Mouse (Mus musculus) limb, embryonic 13.5 days (tissue): ENCODE measurements around the gene Stam. TPM values are rescaled to one million over a fixed set of nuclear protein-coding genes. Genes with fewer than 3 reads are reported as not detected.

Source experiments
- ATAC-seq: fragments of 200-750 bp; cut with Nextera tagmentation; 2 replicates; pipeline ENCODE4 v1.8.0; 2017; ENCODE audit warnings: low read depth, moderate number of reproducible peaks, moderate TSS enrichment; ENCODE audit not compliant: low FRiP score
- H3K27ac ChIP-seq: fragments of 300-500 bp; sonication (generic); 2 replicates; pipeline ENCODE4 v1.5.1; 2015; ENCODE audit warnings: inconsistent platforms, mild to moderate bottlenecking, moderate library complexity
- H3K27me3 ChIP-seq: fragments of 300-500 bp; sonication (generic); 2 replicates; pipeline ENCODE4 v1.6.1; 2015; ENCODE audit warnings: mild to moderate bottlenecking, inconsistent platforms
- H3K36me3 ChIP-seq: fragments of 300-500 bp; sonication (generic); 2 replicates; pipeline ENCODE4 v1.6.1; 2015; ENCODE audit warnings: inconsistent platforms, mild to moderate bottlenecking, moderate library complexity
- H3K4me1 ChIP-seq: fragments of 300-500 bp; sonication (generic); 2 replicates; pipeline ENCODE4 v1.6.1; 2015; ENCODE audit warnings: inconsistent platforms
- H3K4me2 ChIP-seq: fragments of 300-500 bp; sonication (generic); replicated peaks from 2 replicates; pipeline ENCODE4 v1.6.1; 2015; ENCODE audit warnings: inconsistent platforms, mild to moderate bottlenecking, moderate library complexity
- H3K4me3 ChIP-seq: fragments of 300-500 bp; sonication (generic); 2 replicates; pipeline ENCODE4 v1.5.1; 2015; ENCODE audit warnings: moderate library complexity, mild to moderate bottlenecking, inconsistent platforms
- H3K9ac ChIP-seq: fragments of 300-500 bp; sonication (generic); 2 replicates; pipeline ENCODE4 v1.6.1; 2015; ENCODE audit warnings: mild to moderate bottlenecking, inconsistent platforms
- H3K9me3 ChIP-seq: fragments of 300-500 bp; sonication (generic); 2 replicates; pipeline ENCODE4 v1.6.1; 2016; ENCODE audit warnings: inconsistent platforms
- WGBS: fragments of 180-500 bp; shearing (Covaris S2); methylation state at CpG from one replicate; pipeline ENCODE4 v1.1.7; 2015; 5-methylcytosine and 5-hydroxymethylcytosine counted together
- polyA plus RNA-seq: library from polyadenylated mRNA; unstranded; fragments of >200 nt; fragmentation: Nextera tagmentation; extraction: Ambion mirVana; gene quantifications from 2 replicates; pipeline ENCODE4 v1.2.1, GENCODE M21; 2015

Gene Stam
- polyA plus RNA-seq, result 77.7 and 82.2 TPM in 2 replicates

DNA sequence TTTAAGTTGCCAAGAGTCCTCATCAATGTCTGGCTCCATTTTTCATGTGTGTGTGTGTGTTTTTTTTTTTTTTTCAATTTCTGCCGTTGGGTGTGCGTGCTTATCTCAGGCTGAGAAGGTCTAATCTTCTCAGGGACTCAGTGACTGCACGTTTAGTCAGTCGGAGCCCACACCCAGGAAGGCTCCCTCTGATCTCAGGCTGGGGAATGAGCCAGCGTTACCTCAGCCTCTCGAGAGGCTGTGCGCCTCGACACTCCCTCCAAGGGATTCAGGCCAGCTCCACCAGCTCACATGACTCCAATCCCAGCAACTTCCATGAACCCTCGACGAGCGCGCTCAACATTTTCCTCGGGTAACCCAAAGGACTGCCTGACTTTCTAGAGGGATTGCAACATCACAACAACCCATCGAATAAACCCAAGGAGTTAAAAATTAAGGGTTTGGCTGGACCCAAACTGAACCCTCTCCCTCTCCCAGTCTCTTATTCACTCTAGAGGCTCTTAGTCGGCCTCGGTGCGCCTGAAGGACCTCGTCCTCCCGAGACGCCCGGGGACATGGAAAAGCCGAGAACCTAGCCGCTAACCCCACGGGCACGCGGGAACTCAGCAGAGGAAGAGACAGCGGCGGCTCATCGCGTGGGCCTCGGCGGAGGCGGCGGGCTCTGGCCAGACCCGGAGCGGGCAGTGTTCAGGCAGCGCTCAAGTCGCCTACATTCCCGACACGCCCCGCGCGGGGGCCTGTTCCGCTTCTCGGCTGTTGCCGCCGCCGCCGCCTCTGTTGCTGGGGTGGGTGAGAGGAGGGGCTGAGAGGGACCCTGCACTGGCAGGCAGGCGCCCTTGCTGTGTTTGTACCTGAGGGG lies at the start of gene Stam:
Gene Stam, plus strand, starts transcription at position 737 of the 859 bp plus-strand sequence.
- no peaks in the 10 kb centered on the region for H3K9me3 ChIP-seq
- peak within 1 kb of the TSS; percentile 72 for H3K4me2 ChIP-seq
- WGBS, result under 1% methylated on average over 47 of the region's 50 CpGs

DNA sequence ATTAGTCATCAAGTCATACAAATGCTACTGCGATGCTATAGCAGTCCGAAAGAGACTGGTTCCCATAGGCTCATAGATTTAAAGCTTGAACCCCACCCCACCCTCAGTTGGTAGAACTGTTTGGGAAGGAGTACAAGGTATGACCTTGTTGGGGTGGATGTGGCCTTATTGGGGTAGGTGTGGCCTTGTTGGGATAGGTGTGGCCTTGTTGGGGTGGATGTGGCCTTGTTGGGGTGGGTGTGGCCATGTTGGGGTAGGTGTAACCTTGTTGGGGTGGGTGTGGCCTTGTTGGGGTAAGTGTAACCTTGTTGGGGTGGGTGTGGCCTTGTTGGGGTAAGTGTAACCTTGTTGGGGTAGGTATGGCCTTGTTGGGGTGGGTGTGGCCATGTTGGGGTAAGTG lies 32.6 kb upstream of the Stam start:
- Histone ChIP-seq H3K36me3 (peaks cover 3% of the 10 kb centered on the region; the same call in 1 of the 2 replicates), H3K9me3 (no peaks in the 10 kb centered on the region), H3K4me3 (no peak overlapping the region), H3K27ac (no peak overlapping the region), H3K9ac (no peak overlapping the region), H3K4me1 (no peaks in the 10 kb centered on the region), H3K27me3 (no peaks in the 10 kb centered on the region), H3K4me2 (no peak overlapping the region)
- no peak for ATAC-seq
- WGBS, result 98% methylated on average over 2 of the region's 2 CpGs

More for the DNA sequence above, at the start of gene Stam:
- H3K9ac ChIP-seq, result peak within 1 kb of the TSS; percentile 95
- peaks cover 23% of the 10 kb centered on the region for H3K4me1 ChIP-seq
- ATAC-seq, result peak; percentile 97
- H3K36me3 ChIP-seq, result no peaks in the 10 kb centered on the region
- no peaks in the 10 kb centered on the region for H3K27me3 ChIP-seq
- H3K4me3 ChIP-seq, result peak within 1 kb of the TSS; percentile 86
- H3K27ac ChIP-seq, result peak within 1 kb of the TSS; percentile 91

DNA sequence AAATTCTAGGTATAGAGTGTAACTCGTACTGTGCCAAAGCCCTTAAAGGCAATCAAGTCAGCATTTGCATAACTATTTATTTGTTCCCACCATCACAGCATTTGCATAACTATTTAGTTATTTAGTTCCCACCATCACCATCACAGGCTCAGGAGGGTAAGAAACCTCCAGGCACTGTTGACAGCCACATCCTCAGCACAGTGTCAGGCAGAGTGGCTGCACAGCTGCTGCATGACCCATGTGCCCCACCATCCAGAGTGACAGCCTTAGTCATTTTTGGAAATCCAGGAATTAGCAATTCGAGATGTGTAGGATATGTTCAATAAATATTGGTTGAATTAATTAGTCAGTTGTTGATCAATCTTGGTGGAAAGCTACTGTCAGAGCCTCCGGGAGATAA lies 30.9 kb upstream of the Stam start:
- no peak overlapping the region for H3K4me2 ChIP-seq
- peaks cover 3% of the 10 kb centered on the region; the same call in 1 of the 2 replicates for H3K36me3 ChIP-seq
- H3K9ac ChIP-seq, result no peak overlapping the region
- H3K4me1 ChIP-seq, result no peaks in the 10 kb centered on the region
- 80% methylated on average over 3 of the region's 3 CpGs for WGBS
- no peak for ATAC-seq
- no peak overlapping the region for H3K4me3 ChIP-seq
- no peaks in the 10 kb centered on the region for H3K27me3 ChIP-seq
- no peaks in the 10 kb centered on the region for H3K9me3 ChIP-seq
- H3K27ac ChIP-seq, result no peak overlapping the region

- 0 out of 2 replicates have a peak, but pooled peaks cover 1% of the 10 kb centered on the region for H3K4me1 ChIP-seq
- ATAC-seq, result no peak
- H3K9ac ChIP-seq, result no peak overlapping the region
- H3K27ac ChIP-seq, result no peak overlapping the region
- H3K27me3 ChIP-seq, result no peaks in the 10 kb centered on the region
- H3K9me3 ChIP-seq, result no peaks in the 10 kb centered on the region
- H3K36me3 ChIP-seq, result peaks cover 3% of the 10 kb centered on the region; the same call in 1 of the 2 replicates
- no peak overlapping the region for H3K4me2 ChIP-seq
- 51% methylated on average over 9 of the region's 9 CpGs for WGBS
- no peak overlapping the region for H3K4me3 ChIP-seq
These were observed 30.2 kb upstream of the Stam start for GRCm38 (mm10) chr2:14043577-14044170.

GRCm38 (mm10) chr2:14048381-14048780 lies 25.5 kb upstream of the Stam start:
- ATAC-seq, result peak; percentile 67; the same call in 1 of the 2 replicates
- Histone ChIP-seq H3K4me3 (no peak overlapping the region), H3K27me3 (no peaks in the 10 kb centered on the region), H3K36me3 (no peaks in the 10 kb centered on the region), H3K9ac (no peak overlapping the region), H3K27ac (no peak overlapping the region), H3K9me3 (no peaks in the 10 kb centered on the region), H3K4me1 (0 out of 2 replicates have a peak, but pooled peaks cover 4% of the 10 kb centered on the region), H3K4me2 (no peak overlapping the region)

- Histone ChIP-seq H3K4me3 (no peak overlapping the region), H3K9me3 (no peaks in the 10 kb centered on the region), H3K4me1 (0 out of 2 replicates have a peak, but pooled peaks cover 4% of the 10 kb centered on the region), H3K9ac (no peak overlapping the region), H3K27me3 (no peaks in the 10 kb centered on the region), H3K4me2 (no peak overlapping the region), H3K27ac (no peak overlapping the region), H3K36me3 (no peaks in the 10 kb centered on the region)
- 66% methylated on average over 5 of the region's 5 CpGs for WGBS
- ATAC-seq, result no peak
These were observed 25.1 kb upstream of the Stam start for GRCm38 (mm10) chr2:14048808-14049207.

GRCm38 (mm10) chr2:14053618-14054017 lies 20.3 kb upstream of the Stam start:
- Histone ChIP-seq H3K4me3 (no peak overlapping the region), H3K36me3 (no peaks in the 10 kb centered on the region), H3K27ac (no peak overlapping the region), H3K9ac (no peak overlapping the region), H3K9me3 (no peaks in the 10 kb centered on the region), H3K4me2 (no peak overlapping the region), H3K27me3 (no peaks in the 10 kb centered on the region), H3K4me1 (peaks cover 8% of the 10 kb centered on the region; the same call in 1 of the 2 replicates)
- 69% methylated on average over 3 of the region's 3 CpGs for WGBS
- no peak for ATAC-seq

- Histone ChIP-seq H3K4me3 (no peak overlapping the region), H3K9me3 (no peaks in the 10 kb centered on the region), H3K4me1 (peaks cover 5% of the 10 kb centered on the region; the same call in 1 of the 2 replicates), H3K36me3 (no peaks in the 10 kb centered on the region), H3K27me3 (no peaks in the 10 kb centered on the region), H3K4me2 (no peak overlapping the region), H3K9ac (no peak overlapping the region), H3K27ac (no peak overlapping the region)
- 57% methylated on average over 3 of the region's 3 CpGs for WGBS
- no peak for ATAC-seq
These were observed 19.7 kb upstream of the Stam start for GRCm38 (mm10) chr2:14054163-14054562.

DNA sequence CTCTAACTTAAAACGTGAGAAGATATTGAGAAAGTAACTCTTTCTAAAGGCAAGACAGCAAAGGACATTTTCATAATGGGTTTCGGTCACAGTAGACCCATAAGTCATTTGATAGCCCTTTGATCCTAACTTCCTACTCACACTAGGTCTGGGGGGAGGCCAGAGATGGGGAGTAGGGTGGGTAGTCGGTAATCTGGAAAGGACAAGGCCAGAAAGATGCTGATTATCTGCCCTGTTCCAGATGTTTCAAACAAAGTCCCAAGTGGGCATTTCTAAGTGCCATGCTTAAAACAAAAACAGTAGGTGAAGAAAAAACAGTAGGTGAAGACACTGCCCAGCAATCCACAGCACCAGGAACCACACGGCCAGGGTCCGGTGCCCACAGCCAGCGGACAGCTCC lies 19.2 kb upstream of the Stam start:
- Histone ChIP-seq H3K27ac (peak overlapping the region; percentile 80; the same call in 1 of the 2 replicates), H3K36me3 (no peaks in the 10 kb centered on the region), H3K9ac (peak overlapping the region; percentile 76), H3K9me3 (no peaks in the 10 kb centered on the region), H3K4me1 (peaks cover 5% of the 10 kb centered on the region; the same call in 1 of the 2 replicates), H3K4me3 (peak overlapping the region; percentile 75), H3K27me3 (no peaks in the 10 kb centered on the region), H3K4me2 (peak overlapping the region; percentile 80)
- WGBS, result 3% methylated on average over 6 of the region's 6 CpGs
- ATAC-seq, result peak; percentile 7; the same call in 1 of the 2 replicates

GRCm38 (mm10) chr2:14055168-14055565 lies 18.7 kb upstream of the Stam start:
- H3K27me3 ChIP-seq, result no peaks in the 10 kb centered on the region
- ATAC-seq, result peak; percentile 90
- peak overlapping the region; percentile 80 for H3K27ac ChIP-seq
- peak overlapping the region; percentile 80 for H3K4me2 ChIP-seq
- under 1% methylated on average over 56 of the region's 58 CpGs for WGBS
- H3K36me3 ChIP-seq, result no peaks in the 10 kb centered on the region
- peak overlapping the region; percentile 75 for H3K4me3 ChIP-seq
- no peaks in the 10 kb centered on the region for H3K9me3 ChIP-seq
- peak overlapping the region; percentile 76 for H3K9ac ChIP-seq
- peaks cover 5% of the 10 kb centered on the region; the same call in 1 of the 2 replicates for H3K4me1 ChIP-seq

GRCm38 (mm10) chr2:14055566-14056331 lies 18.1 kb upstream of the Stam start, which contains the start of gene Hacd1:
Hacd1 (minus strand) TSS chr2:14056135.
- H3K4me1 ChIP-seq, result peaks cover 5% of the 10 kb centered on the region; the same call in 1 of the 2 replicates
- under 1% methylated on average over 80 of the region's 101 CpGs for WGBS
- H3K27ac ChIP-seq, result peak within 1 kb of the TSS; percentile 80
- no peaks in the 10 kb centered on the region for H3K36me3 ChIP-seq
- H3K9ac ChIP-seq, result peak within 1 kb of the TSS; percentile 76
- H3K9me3 ChIP-seq, result no peaks in the 10 kb centered on the region
- peak within 1 kb of the TSS; percentile 80 for H3K4me2 ChIP-seq
- peak within 1 kb of the TSS; percentile 75 for H3K4me3 ChIP-seq
- H3K27me3 ChIP-seq, result no peaks in the 10 kb centered on the region
- peak; percentile 85 for ATAC-seq
